Mouse (Mus musculus): ENCODE results near the gene Pi4k2b. TPM values are rescaled to one million over a fixed set of nuclear protein-coding genes. Genes with fewer than 3 reads are reported as not detected.

The Pi4k2b gene
- total and polyA plus RNA-seq, 2 experiments from 2014 or later = 2.3 to 7.7 TPM

DNA sequence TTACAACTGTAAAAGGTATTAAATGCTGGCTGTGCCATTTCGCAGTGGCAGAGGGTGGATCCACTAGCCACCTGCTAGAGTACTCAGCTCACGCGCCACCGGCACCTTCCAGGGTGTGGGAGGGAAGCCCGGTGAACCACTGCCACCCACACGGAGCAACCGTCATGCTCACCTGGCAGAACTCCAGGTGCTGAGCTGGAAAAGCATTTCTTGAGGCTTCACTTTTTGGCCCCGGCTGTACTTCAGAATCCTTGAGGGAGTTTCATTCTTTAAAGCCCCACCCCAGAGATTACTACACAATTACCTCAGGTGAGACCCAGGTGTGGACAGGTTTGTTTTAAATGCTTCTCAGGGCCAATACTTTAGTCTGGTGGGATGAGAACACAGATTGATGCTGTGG lies 20.4 kb upstream of the Pi4k2b start:
- no peak overlapping the region for H3K4me3 ChIP-seq (ENCODE audit: low read length)
- no peak overlapping the region for H3K27ac ChIP-seq
- no peak for DNase-seq (ENCODE audit: low spot score)
- 71% methylated on average over 8 of the region's 8 CpGs for WGBS
- ATAC-seq = no peak
- no peak overlapping the region for H3K4me2 ChIP-seq (ENCODE audit: low read depth, low read length)
- no peak overlapping the region for H3K9ac ChIP-seq (replicated peaks; ENCODE audit: low read length)
- no peak for TF ChIP-seq CTCF (IDR thresholded peaks at IDR 0.05; ENCODE audit: low read depth)
- no peaks in the 10 kb centered on the region for H3K36me3 ChIP-seq (ENCODE audit: insufficient read depth, low read length)
- no peaks in the 10 kb centered on the region for H3K9me3 ChIP-seq (ENCODE audit: low read length)
- H3K4me1 ChIP-seq (ENCODE audit: insufficient read depth, low read length) = no peaks in the 10 kb centered on the region
- no peaks in the 10 kb centered on the region for H3K27me3 ChIP-seq (ENCODE audit: insufficient read depth, low read length)

DNA sequence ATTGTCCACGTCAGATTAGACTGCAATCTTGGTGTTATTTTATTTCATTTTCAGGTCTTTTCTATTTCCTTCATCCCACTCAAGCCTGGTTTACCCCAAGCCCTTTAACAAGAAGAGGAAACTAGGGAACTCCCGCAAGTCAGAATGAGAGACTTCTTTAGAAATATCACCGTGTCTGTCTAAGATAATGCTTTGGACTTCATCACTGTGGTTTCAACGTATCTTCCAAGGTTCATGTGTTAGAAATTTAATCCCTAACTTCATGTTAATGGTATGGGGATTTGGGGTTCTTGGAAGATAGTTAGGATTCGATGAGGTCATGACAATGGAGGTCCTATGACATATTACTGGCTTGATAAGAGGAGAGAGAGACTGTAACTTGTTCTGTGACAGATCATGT lies 13.6 kb upstream of the Pi4k2b start:
- Histone ChIP-seq H3K4me1 (ENCODE audit: insufficient read depth, low read length) (no peaks in the 10 kb centered on the region), H3K27me3 (ENCODE audit: insufficient read depth, low read length) (no peaks in the 10 kb centered on the region), H3K4me3 (ENCODE audit: low read length) (no peak overlapping the region), H3K9me3 (ENCODE audit: low read length) (no peaks in the 10 kb centered on the region), H3K27ac (no peak overlapping the region), H3K4me2 (ENCODE audit: low read depth, low read length) (no peak overlapping the region), H3K36me3 (ENCODE audit: insufficient read depth, low read length) (no peaks in the 10 kb centered on the region), H3K9ac (replicated peaks; ENCODE audit: low read length) (no peak overlapping the region)
- DNase-seq (ENCODE audit: low spot score) (no peak), ATAC-seq (no peak)
- 83% methylated on average over 5 of the region's 5 CpGs for WGBS
- no peak for TF ChIP-seq CTCF (IDR thresholded peaks at IDR 0.05; ENCODE audit: low read depth)

DNA sequence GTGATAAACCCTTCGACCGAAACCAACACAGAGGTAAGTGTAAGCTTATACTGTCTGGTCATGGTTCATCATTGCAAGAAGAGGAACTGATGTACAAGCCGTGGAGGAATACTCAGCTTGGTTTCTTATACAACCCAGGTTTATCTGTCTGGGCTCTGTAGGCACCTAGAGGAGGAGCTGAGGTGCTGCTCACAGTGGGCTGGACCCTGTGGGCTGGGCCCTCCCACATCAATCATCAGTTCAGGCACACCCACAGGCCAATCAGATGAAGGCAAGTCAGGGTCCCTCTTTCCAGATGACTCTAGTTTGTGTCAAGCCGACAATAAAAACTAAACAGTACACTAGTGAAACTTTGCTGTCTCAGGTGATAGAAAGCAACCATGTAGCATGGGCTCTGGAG lies 8.6 kb upstream of the Pi4k2b start:
- Histone ChIP-seq H3K4me3 (ENCODE audit: low read length) (no peak overlapping the region), H3K4me2 (ENCODE audit: low read depth, low read length) (no peak overlapping the region), H3K27ac (no peak overlapping the region), H3K4me1 (ENCODE audit: insufficient read depth, low read length) (no peaks in the 10 kb centered on the region), H3K27me3 (ENCODE audit: insufficient read depth, low read length) (no peaks in the 10 kb centered on the region), H3K9ac (replicated peaks; ENCODE audit: low read length) (no peak overlapping the region), H3K36me3 (ENCODE audit: insufficient read depth, low read length) (no peaks in the 10 kb centered on the region), H3K9me3 (ENCODE audit: low read length) (no peaks in the 10 kb centered on the region)
- TF ChIP-seq CTCF (IDR thresholded peaks at IDR 0.05; ENCODE audit: low read depth) = no peak
- DNase-seq (ENCODE audit: low spot score) (no peak), ATAC-seq (no peak)
- 78% methylated on average over 4 of the region's 4 CpGs for WGBS

DNA sequence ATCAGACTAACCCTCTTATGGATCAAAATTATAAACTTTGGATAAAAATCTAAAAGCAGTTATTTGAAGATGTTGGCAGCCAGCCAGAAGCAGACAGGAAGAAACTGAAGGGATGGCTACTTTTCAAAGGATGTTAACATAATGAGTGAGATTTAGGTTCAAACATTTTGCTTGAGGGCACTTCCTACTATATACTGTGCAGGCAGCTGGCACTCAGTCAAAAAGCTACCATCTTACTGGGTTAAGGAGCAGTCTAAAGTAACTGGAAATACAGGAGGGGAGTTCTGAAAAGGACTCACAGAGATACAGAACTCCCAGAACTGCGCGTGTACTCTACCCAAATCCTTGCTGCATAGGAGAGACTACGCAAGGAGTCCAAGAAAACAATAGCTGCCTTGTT lies 5.3 kb upstream of the Pi4k2b start:
- WGBS = 70% methylated on average over 3 of the region's 3 CpGs
- Histone ChIP-seq H3K27ac (no peak overlapping the region), H3K27me3 (ENCODE audit: insufficient read depth, low read length) (0 out of 2 replicates have a peak, but pooled peaks cover 3% of the 10 kb centered on the region), H3K36me3 (ENCODE audit: insufficient read depth, low read length) (no peaks in the 10 kb centered on the region), H3K4me1 (ENCODE audit: insufficient read depth, low read length) (no peaks in the 10 kb centered on the region), H3K4me2 (ENCODE audit: low read depth, low read length) (no peak overlapping the region), H3K9me3 (ENCODE audit: low read length) (no peaks in the 10 kb centered on the region), H3K4me3 (ENCODE audit: low read length) (no peak overlapping the region), H3K9ac (replicated peaks; ENCODE audit: low read length) (no peak overlapping the region)
- ATAC-seq (no peak), DNase-seq (ENCODE audit: low spot score) (no peak)
- TF ChIP-seq CTCF (IDR thresholded peaks at IDR 0.05; ENCODE audit: low read depth) = no peak

DNA sequence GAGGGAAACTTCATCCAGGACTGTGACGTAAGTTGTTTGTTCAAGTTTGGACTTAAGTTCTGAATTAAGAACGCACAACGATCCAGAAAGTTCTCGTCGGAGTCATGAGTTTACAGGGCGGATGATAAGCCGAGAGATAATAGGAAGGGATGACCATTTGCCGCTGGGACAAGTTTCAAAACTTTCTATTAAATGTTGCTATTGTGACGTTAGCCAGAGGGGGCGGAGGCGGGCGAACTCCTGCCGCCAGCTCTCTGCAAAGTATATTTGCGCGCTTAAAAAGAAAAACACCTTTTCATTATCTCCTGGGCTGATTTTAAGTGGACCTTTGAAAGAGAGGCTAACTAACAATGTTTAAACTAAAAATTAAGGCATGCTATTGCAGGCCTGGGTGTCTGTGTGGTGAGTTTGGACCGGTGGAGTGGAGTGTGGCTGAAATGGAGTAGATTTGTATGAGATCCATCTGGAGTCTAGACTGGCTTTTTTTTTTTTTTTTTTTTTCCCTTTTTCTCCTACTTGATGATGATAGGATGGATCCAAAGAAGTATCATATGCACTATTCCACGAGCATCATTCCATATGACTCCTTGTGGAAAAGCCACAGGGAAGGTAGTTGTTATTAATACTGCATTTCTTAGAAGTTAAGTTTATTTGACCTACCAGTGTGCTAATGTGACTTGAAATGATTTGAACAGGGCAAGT lies 889 bp downstream of the Pi4k2b start:
- Histone ChIP-seq H3K9me3 (ENCODE audit: low read length) (no peaks in the 10 kb centered on the region), H3K9ac (replicated peaks; ENCODE audit: low read length) (peak overlapping the region; percentile 62), H3K27me3 (ENCODE audit: insufficient read depth, low read length) (0 out of 2 replicates have a peak, but pooled peaks cover 3% of the 10 kb centered on the region), H3K4me2 (ENCODE audit: low read depth, low read length) (peak overlapping the region; percentile 90), H3K4me3 (ENCODE audit: low read length) (peak overlapping the region; percentile 79), H3K27ac (peak overlapping the region; percentile 28; the same call in 1 of the 2 replicates), H3K36me3 (ENCODE audit: insufficient read depth, low read length) (no peaks in the 10 kb centered on the region), H3K4me1 (ENCODE audit: insufficient read depth, low read length) (no peaks in the 10 kb centered on the region)
- peak; percentile 48 for TF ChIP-seq CTCF (IDR thresholded peaks at IDR 0.05; ENCODE audit: low read depth)
- DNase-seq (ENCODE audit: low spot score) = peak; percentile 56
- WGBS = 3% methylated on average over 17 of the region's 17 CpGs
- ATAC-seq = peak; percentile 38; the same call in 1 of the 2 replicates

DNA sequence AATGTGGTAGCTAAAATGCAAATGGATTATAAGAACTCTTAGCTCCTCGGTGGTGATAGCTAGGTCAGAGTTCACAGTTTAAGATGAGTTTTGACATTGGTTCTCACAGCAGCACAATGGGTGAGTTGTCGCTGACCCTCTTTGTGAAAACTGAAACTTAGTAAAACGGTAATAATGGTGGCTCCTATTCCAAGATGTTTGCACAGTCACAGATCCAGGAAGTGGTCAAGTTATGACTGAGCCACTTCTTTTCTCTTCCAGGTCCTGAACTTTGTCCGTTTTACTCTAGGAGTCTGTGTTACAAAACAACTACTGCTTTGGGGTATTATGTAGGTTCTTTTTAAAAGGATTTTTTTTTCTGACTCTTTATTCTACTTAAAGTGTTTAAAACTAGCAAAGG lies 1.9 kb downstream of the Pi4k2b start:
- Histone ChIP-seq H3K27me3 (ENCODE audit: insufficient read depth, low read length) (0 out of 2 replicates have a peak, but pooled peaks cover 3% of the 10 kb centered on the region), H3K4me3 (ENCODE audit: low read length) (no peak overlapping the region), H3K9me3 (ENCODE audit: low read length) (no peaks in the 10 kb centered on the region), H3K36me3 (ENCODE audit: insufficient read depth, low read length) (no peaks in the 10 kb centered on the region), H3K9ac (replicated peaks; ENCODE audit: low read length) (no peak overlapping the region), H3K27ac (no peak overlapping the region), H3K4me1 (ENCODE audit: insufficient read depth, low read length) (no peaks in the 10 kb centered on the region), H3K4me2 (ENCODE audit: low read depth, low read length) (peak overlapping the region; percentile 90)
- WGBS = 54% methylated on average over 4 of the region's 4 CpGs
- no peak for TF ChIP-seq CTCF (IDR thresholded peaks at IDR 0.05; ENCODE audit: low read depth)
- DNase-seq (ENCODE audit: low spot score) (no peak), ATAC-seq (no peak)

DNA sequence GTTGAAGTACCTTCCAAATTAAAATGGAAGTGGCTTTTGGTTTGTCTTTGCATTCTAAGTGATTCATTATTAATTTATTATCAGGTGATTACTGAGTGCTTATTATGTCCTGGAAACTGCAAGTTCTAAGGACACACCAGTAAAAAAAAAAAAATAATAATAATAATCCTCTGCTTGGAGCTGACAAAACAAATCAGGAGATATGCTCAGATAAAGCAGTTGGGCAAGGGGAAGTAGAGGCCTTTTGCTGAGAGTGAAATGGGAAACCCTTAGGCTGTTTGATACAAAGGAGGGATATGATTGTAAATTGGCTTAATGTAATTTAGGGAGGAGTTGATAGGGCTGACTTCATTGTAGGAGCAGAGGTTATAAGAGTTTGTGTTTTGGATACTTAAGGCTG lies 5.5 kb downstream of the Pi4k2b start:
- Histone ChIP-seq H3K36me3 (ENCODE audit: insufficient read depth, low read length) (no peaks in the 10 kb centered on the region), H3K4me3 (ENCODE audit: low read length) (no peak overlapping the region), H3K9ac (replicated peaks; ENCODE audit: low read length) (no peak overlapping the region), H3K27ac (no peak overlapping the region), H3K4me2 (ENCODE audit: low read depth, low read length) (no peak overlapping the region), H3K27me3 (ENCODE audit: insufficient read depth, low read length) (no peaks in the 10 kb centered on the region), H3K4me1 (ENCODE audit: insufficient read depth, low read length) (no peaks in the 10 kb centered on the region), H3K9me3 (ENCODE audit: low read length) (no peaks in the 10 kb centered on the region)
- ATAC-seq = no peak
- no peak for DNase-seq (ENCODE audit: low spot score)
- no peak for TF ChIP-seq CTCF (IDR thresholded peaks at IDR 0.05; ENCODE audit: low read depth)
